Comparison of ENCODE assay signal across 20 mouse cellular contexts in genomic region chr11:32978899-32979298, GRCm38 (mm10).
"Had no signal": no experiment of that assay in that cellular context is flagged by ENCODE, and none has a peak within 500 bp of the region (broad histone marks: within the 10 kb centered on the region; RNA-seq: fewer than 3 reads in every experiment).

No protein-coding gene starts in this region.

- H3K27ac ChIP-seq: midbrain, embryonic 10.5 days; midbrain, embryonic 12.5 days; neural tube, embryonic 13.5 days; neural tube, embryonic 15.5 days; stomach, embryonic 15.5 days; stomach, postnatal 0 days had no signal

- H3K9ac ChIP-seq: lung, embryonic 14.5 days; midbrain, embryonic 12.5 days; neural tube, embryonic 13.5 days; neural tube, embryonic 15.5 days; stomach, embryonic 15.5 days had no signal

- H3K36me3 ChIP-seq: midbrain, embryonic 10.5 days; midbrain, embryonic 12.5 days; neural tube, embryonic 13.5 days; neural tube, embryonic 15.5 days; stomach, embryonic 15.5 days had no signal

- H3K4me3 ChIP-seq: midbrain, embryonic 10.5 days; midbrain, embryonic 12.5 days; myocyte; neural tube, embryonic 13.5 days; neural tube, embryonic 15.5 days; stomach, embryonic 15.5 days had no signal

- H3K9me3 ChIP-seq: midbrain, embryonic 12.5 days; neural tube, embryonic 13.5 days; neural tube, embryonic 15.5 days; stomach, embryonic 15.5 days had no signal

- H3K4me1 ChIP-seq: midbrain, embryonic 10.5 days; midbrain, embryonic 12.5 days; neural tube, embryonic 13.5 days; neural tube, embryonic 15.5 days; stomach, embryonic 15.5 days had no signal

- H3K27me3 ChIP-seq: midbrain, embryonic 12.5 days; neural tube, embryonic 13.5 days; neural tube, embryonic 15.5 days; stomach, embryonic 15.5 days had no signal

- DNase-seq: lung, adult 18-20 months; lung, embryonic 14.5 days; lung, postnatal 10 days; lung, postnatal 4 days; midbrain, embryonic 14.5 days; retina, postnatal 1 day; right cerebral cortex, adult 18-20 months; right cerebral cortex, postnatal 25 days; right cerebral cortex, postnatal 4 days; thymus, adult 2 months; thymus, postnatal 25 days; thymus, postnatal 4 days had no signal

- H3K4me2 ChIP-seq: lung, embryonic 14.5 days; midbrain, embryonic 12.5 days; neural tube, embryonic 13.5 days; neural tube, embryonic 15.5 days; stomach, embryonic 15.5 days had no signal

- ATAC-seq: midbrain, embryonic 16.5 days had no signal
